Mouse (Mus musculus): ENCODE results near the gene Sirpa.

- no peak for TF ChIP-seq POLR2A (IDR thresholded peaks at IDR 0.05; ENCODE audit: insufficient read depth, low read depth, low read length)
- no peak for TF ChIP-seq CTCF (IDR thresholded peaks at IDR 0.05)
- no peak for TF ChIP-seq EP300 (IDR thresholded peaks at IDR 0.05; ENCODE audit: insufficient read depth, low read depth, low read length)
Observed at GRCm38 (mm10) chr2:129624956-129625355, 32.3 kb downstream of the Sirpa start.

Data from heart, adult 2 months (tissue).